Comparison of ENCODE assay signal across 8 mouse cellular contexts in the genomic region with DNA sequence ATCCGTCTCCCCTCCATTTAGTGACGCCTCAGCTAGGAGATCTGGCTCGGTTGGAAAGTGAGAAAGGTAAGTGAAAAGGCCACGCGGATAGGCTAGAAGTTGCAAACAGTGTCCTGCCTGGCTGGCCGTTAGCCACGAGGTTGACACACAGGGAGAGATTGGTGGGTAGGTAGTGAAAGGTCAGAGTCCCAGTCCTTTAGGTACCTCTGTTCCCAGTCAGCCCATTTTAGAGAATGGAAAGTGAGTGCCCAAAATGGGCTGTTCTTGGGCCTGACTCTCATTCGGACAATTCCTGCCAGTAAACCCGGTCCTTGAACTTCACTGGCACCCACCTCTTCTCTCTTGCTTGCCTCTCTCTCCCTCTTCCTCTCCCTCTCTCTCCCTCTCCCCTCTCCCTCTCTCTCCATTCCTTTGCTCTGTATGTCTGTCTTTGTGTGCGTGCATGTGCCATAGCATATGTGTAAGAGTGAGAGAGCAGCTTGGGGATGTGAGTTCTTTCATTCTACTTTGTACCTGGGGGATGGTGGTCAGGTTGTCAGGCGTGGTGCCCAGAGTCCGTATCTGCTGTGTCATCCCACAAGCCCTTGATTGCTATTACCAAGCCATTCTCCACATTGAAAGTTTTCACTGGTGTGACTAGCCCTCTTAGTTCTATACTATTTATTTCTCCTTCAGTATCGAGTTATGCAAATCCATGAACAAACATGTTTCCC. TPM values are rescaled to one million over a fixed set of nuclear protein-coding genes. Genes with fewer than 3 reads are reported as not detected.
DNase-seq lines count a peak whose midpoint lies in the region; ATAC-seq and TF ChIP-seq lines count a peak whose summit lies in the region.

A gene (minus strand): TSS at position 4 of the 713 bp plus-strand sequence.

- WGBS in cerebellum, adult 2 months, result 14% methylated on average over 13 of the region's 13 CpGs
- WGBS in embryonic facial prominence, embryonic 13.5 days, result 21% methylated on average over 13 of the region's 13 CpGs
- 16% methylated on average over 13 of the region's 13 CpGs for WGBS in heart, embryonic 15.5 days

- peak within 1 kb of the TSS; percentile 74 for H3K4me2 ChIP-seq in embryonic facial prominence, embryonic 13.5 days
- peak within 1 kb of the TSS; percentile 77 for H3K4me2 ChIP-seq in heart, embryonic 15.5 days
- peak within 1 kb of the TSS; percentile 93 for H3K4me2 ChIP-seq in myocyte (ENCODE audit: low read depth)

- intact Hi-C loops in left cerebral cortex, postnatal 36 days (cut with DNase I), result no loop called here

- peaks cover 45% of the 10 kb centered on the region for H3K79me3 ChIP-seq in C2C12 (ENCODE audit: low read depth)

- peak within 1 kb of the TSS; percentile 87 for H3K4me3 ChIP-seq in cerebellum, adult 2 months (replicated peaks; ENCODE audit: insufficient read depth, low read depth, low read length)
- peak within 1 kb of the TSS; percentile 78 for H3K4me3 ChIP-seq in C2C12 (ENCODE audit: insufficient read depth, poor library complexity, severe bottlenecking)
- peak within 1 kb of the TSS; percentile 85 for H3K4me3 ChIP-seq in embryonic facial prominence, embryonic 13.5 days
- peak within 1 kb of the TSS; percentile 89 for H3K4me3 ChIP-seq in heart, embryonic 15.5 days
- peak within 1 kb of the TSS; percentile 96 for H3K4me3 ChIP-seq in myocyte

- peaks cover 8% of the 10 kb centered on the region for H3K4me1 ChIP-seq in cerebellum, adult 2 months (ENCODE audit: control insufficient read depth, insufficient read depth, low read length)
- peaks cover 34% of the 10 kb centered on the region for H3K4me1 ChIP-seq in embryonic facial prominence, embryonic 13.5 days
- H3K4me1 ChIP-seq in heart, embryonic 15.5 days (replicated peaks), result peaks cover 28% of the 10 kb centered on the region

- ATAC-seq in embryonic facial prominence, embryonic 13.5 days (ENCODE audit: insufficient number of reproducible peaks, insufficient read depth, low FRiP score, low TSS enrichment, low read depth), result 0 out of 2 replicates have a peak, but pooled peaks have one; percentile 10
- no peak for ATAC-seq in heart, embryonic 15.5 days (replicated peaks; ENCODE audit: insufficient number of reproducible peaks, insufficient read depth, low FRiP score, low read depth)

- no peaks in the 10 kb centered on the region for H3K9me3 ChIP-seq in embryonic facial prominence, embryonic 13.5 days
- H3K9me3 ChIP-seq in heart, embryonic 15.5 days (replicated peaks), result no peaks in the 10 kb centered on the region

- no peak for TF ChIP-seq CTCF in cerebellum, adult 2 months (IDR thresholded peaks at IDR 0.05; ENCODE audit: borderline replicate concordance, insufficient read depth, low read depth, low read length)
- no peak for TF ChIP-seq CTCF in C2C12 (IDR thresholded peaks at IDR 0.05; ENCODE audit: control insufficient read depth, insufficient read depth, insufficient read length)

- no peak for TF ChIP-seq POLR2A in cerebellum, adult 2 months (IDR thresholded peaks at IDR 0.05; ENCODE audit: borderline replicate concordance, insufficient read depth, low read length)
- TF ChIP-seq POLR2A in myocyte (IDR thresholded peaks at IDR 0.05; ENCODE audit: insufficient read length, low read depth), result no peak

- no peaks in the 10 kb centered on the region for H3K27me3 ChIP-seq in cerebellum, adult 2 months (ENCODE audit: control insufficient read depth, insufficient read depth, low read length)
- H3K27me3 ChIP-seq in C2C12 (ENCODE audit: control insufficient read depth, insufficient read depth, insufficient read length) (no peaks in the 10 kb centered on the region), myocyte (ENCODE audit: control insufficient read depth, insufficient read depth, insufficient read length) (no peaks in the 10 kb centered on the region)
- no peaks in the 10 kb centered on the region for H3K27me3 ChIP-seq in embryonic facial prominence, embryonic 13.5 days
- no peaks in the 10 kb centered on the region for H3K27me3 ChIP-seq in heart, embryonic 15.5 days

- H3ac ChIP-seq in C2C12 (ENCODE audit: control insufficient read depth, insufficient read length, low read depth) (peak within 1 kb of the TSS; percentile 91), myocyte (ENCODE audit: control insufficient read depth, insufficient read length) (peak within 1 kb of the TSS; percentile 84)

- no peak for DNase-seq in cerebellum, adult 2 months
- no peak for DNase-seq in cerebellum, adult 11 months
- DNase-seq in left cerebral cortex, postnatal 36 days (ENCODE audit: low spot score in 2 of 2), result no peak
- no peak for DNase-seq in yolk sac, embryonic 10.5 days (ENCODE audit: low spot score)

- peak within 1 kb of the TSS; percentile 97 for H3K9ac ChIP-seq in embryonic facial prominence, embryonic 13.5 days
- peak within 1 kb of the TSS; percentile 95 for H3K9ac ChIP-seq in heart, embryonic 15.5 days

- peak within 1 kb of the TSS; percentile 40 for H3K27ac ChIP-seq in cerebellum, adult 2 months (ENCODE audit: insufficient read depth, low read length)
- H3K27ac ChIP-seq in embryonic facial prominence, embryonic 13.5 days, result peak within 1 kb of the TSS; percentile 91
- H3K27ac ChIP-seq in heart, embryonic 15.5 days, result peak within 1 kb of the TSS; percentile 89

- H3K79me2 ChIP-seq in C2C12 (ENCODE audit: control insufficient read depth, insufficient read depth) (peaks cover 72% of the 10 kb centered on the region), myocyte (ENCODE audit: control insufficient read depth, insufficient read depth) (peaks cover 54% of the 10 kb centered on the region)

- H3K36me3 ChIP-seq in C2C12 (ENCODE audit: control insufficient read depth, insufficient read depth) (peaks cover 23% of the 10 kb centered on the region), myocyte (ENCODE audit: control insufficient read depth, insufficient read depth) (peaks cover 17% of the 10 kb centered on the region)
- peaks cover 23% of the 10 kb centered on the region for H3K36me3 ChIP-seq in embryonic facial prominence, embryonic 13.5 days
- H3K36me3 ChIP-seq in heart, embryonic 15.5 days, result peaks cover 31% of the 10 kb centered on the region

TF ChIP-seq in C2C12, 6 proteins besides CTCF, POLR2A, EP300 and RAD21:
- no peak for TF ChIP-seq FOSL1 (IDR thresholded peaks at IDR 0.05; ENCODE audit: insufficient read depth, low read length, poor library complexity, severe bottlenecking)
- TF ChIP-seq MYOG (IDR thresholded peaks at IDR 0.05; ENCODE audit: control insufficient read depth, extremely low read depth, insufficient read length), result no peak
- no peak for TF ChIP-seq CEBPB (IDR thresholded peaks at IDR 0.05; ENCODE audit: low read depth)
- no peak for TF ChIP-seq USF1 (IDR thresholded peaks at IDR 0.05; ENCODE audit: low read depth)
- TF ChIP-seq MAX (IDR thresholded peaks at IDR 0.05), result no peak
- no peak for TF ChIP-seq MYOD1 (IDR thresholded peaks at IDR 0.05; ENCODE audit: control insufficient read depth, insufficient read length, low read depth)

TF ChIP-seq in myocyte, 11 proteins besides CTCF, POLR2A, EP300 and RAD21:
- TF ChIP-seq MYOD1 (IDR thresholded peaks at IDR 0.05; ENCODE audit: control insufficient read depth in 1 of 3, insufficient read length in 2 of 3, low read depth in 2 of 3) (no peak), POLR2AphosphoS2 (IDR thresholded peaks at IDR 0.05; ENCODE audit: insufficient read length, low read depth) (peak; percentile 9)

RNA-seq across cellular contexts. Expression of the gene that starts here (rescaled TPM):
- 136 and 141 TPM in 2 replicates for polyA plus RNA-seq in cerebellum, adult 2 months (2012; rRNA removed)
- polyA plus RNA-seq in C2C12 (2012; fragmentation: generic; extraction: Trizol), result 69.3 TPM
- 164 and 179 TPM in 2 replicates for polyA plus RNA-seq in embryonic facial prominence, embryonic 13.5 days (2015; fragmentation: Nextera tagmentation; extraction: Ambion mirVana)
- 81.9 and 106 TPM in 2 replicates for polyA plus RNA-seq in heart, embryonic 15.5 days (2015; fragmentation: Nextera tagmentation; extraction: Ambion mirVana)
- 10 to 100 TPM; 77.5 to 96.5 TPM for total RNA-seq in left cerebral cortex, postnatal 36 days (2021)
- 78.5 TPM for polyA plus RNA-seq in myocyte (2012; fragmentation: generic; extraction: Trizol)

Comparison
In these comparisons a context has a peak if more than half of its experiments do, and no peak if none do; other contexts are left out.
1. H3K27ac ChIP-seq: peak in every context shown above with its lines; median percentile 91 in embryonic facial prominence, embryonic 13.5 days; 89 in heart, embryonic 15.5 days; 40 in cerebellum, adult 2 months.